Mouse (Mus musculus): ENCODE measurements at regions not wholly inside any gene's neighbourhood (a gene's known extent, or its start where the extent isn't known, plus 50 kb on each side); places are given as distances from the start of the nearest gene placed in this dataset.

DNA sequence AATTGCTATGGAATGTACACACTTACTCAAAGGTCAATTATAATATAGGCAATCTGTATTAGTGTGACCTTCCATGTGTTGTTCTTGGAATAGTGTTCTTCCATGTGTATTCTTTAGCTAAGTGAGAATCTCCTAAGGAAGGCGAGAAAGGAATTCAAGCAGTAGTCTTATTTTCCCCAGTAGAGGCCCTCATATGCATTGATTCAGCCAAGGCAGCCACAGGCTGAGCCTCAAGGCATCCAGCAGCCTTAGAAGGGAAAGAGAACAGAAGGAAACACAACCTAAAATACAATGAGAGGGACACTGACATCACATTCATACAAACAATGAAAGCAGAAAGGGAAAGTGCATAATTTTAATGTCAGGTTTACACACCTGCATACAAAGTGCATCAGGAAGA lies 541.4 kb upstream of the Got2 start:
- TF ChIP-seq HCFC1 (IDR thresholded peaks at IDR 0.05; ENCODE audit: low read depth, low read length) (no peak), RAD21 (IDR thresholded peaks at IDR 0.05; ENCODE audit: low read depth, low read length) (no peak), MAFK (IDR thresholded peaks at IDR 0.05; ENCODE audit: insufficient replicate concordance, low read length) (no peak), USF1 (IDR thresholded peaks at IDR 0.05; ENCODE audit: low read depth, low read length) (no peak), CTCF (conservative IDR thresholded peaks at IDR 0.05 in 1 of 2, IDR thresholded peaks at IDR 0.05 in 1 of 2; ENCODE audit: low read depth in 2 of 2, low read length in 2 of 2) (no peak), POLR2A (IDR thresholded peaks at IDR 0.05; ENCODE audit: low read depth, low read length) (no peak), EP300 (IDR thresholded peaks at IDR 0.05; ENCODE audit: low read length) (no peak), USF2 (conservative IDR thresholded peaks at IDR 0.05; ENCODE audit: low read depth, low read length) (no peak), IRF4 (IDR thresholded peaks at IDR 0.05; ENCODE audit: low read depth, low read length) (no peak), POLR2AphosphoS2 (IDR thresholded peaks at IDR 0.05; ENCODE audit: low read depth, low read length) (no peak), ETS1 (conservative IDR thresholded peaks at IDR 0.05; ENCODE audit: low read depth, low read length) (no peak), UBTF (IDR thresholded peaks at IDR 0.05; ENCODE audit: low read depth, low read length) (no peak)

Data from CH12.LX (cell line).